Mouse (Mus musculus): ENCODE data around the gene Trim72. TPM values are rescaled to one million over a fixed set of nuclear protein-coding genes. Genes with fewer than 3 reads are reported as not detected.
"Not testable (repeated sequence)": the region's sequence is repeated elsewhere in the genome, so short reads cannot be mapped to it uniquely, and the experiment has no call there.

Trim72 gene
- polyA plus RNA-seq, 1 experiment from 2014 or later: 0.09 TPM

DNA sequence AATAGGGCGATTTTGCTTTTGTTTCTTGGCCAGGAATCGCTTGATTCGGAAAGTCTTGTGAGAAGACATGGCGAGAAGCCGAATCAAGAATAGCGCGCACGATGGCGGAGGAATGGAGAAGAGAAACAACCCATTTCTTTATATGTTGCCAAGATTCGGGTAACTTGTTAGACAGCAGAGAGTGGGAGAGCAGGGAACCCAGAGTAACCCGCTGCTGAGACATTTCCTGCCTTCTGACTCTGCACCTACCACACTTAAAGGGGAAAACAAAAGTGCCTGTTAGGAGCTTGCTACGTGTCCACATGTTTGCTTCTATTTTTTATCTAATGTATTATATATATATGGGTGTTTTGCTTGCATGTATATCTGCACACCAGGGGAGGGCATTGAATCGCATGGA lies 9.4 kb downstream of the Trim72 start:
- Histone ChIP-seq H3K27ac (no peak overlapping the region), H3K27me3 (replicated peaks) (no peaks in the 10 kb centered on the region), H3K9ac (no peak overlapping the region), H3K4me1 (0 out of 2 replicates have a peak, but pooled peaks cover 2% of the 10 kb centered on the region), H3K9me3 (no peaks in the 10 kb centered on the region), H3K36me3 (no peaks in the 10 kb centered on the region), H3K4me2 (no peak overlapping the region), H3K4me3 (replicated peaks) (no peak overlapping the region)
- ATAC-seq (ENCODE audit: insufficient read depth, low FRiP score, low read depth): no peak
- 92% methylated on average over 13 of the region's 13 CpGs for WGBS

GRCm38 (mm10) chr7:128016134-128016533 lies 12.4 kb downstream of the Trim72 start:
- not testable (repeated sequence) for ATAC-seq (ENCODE audit: insufficient read depth, low FRiP score, low read depth); H3K4me1 ChIP-seq; H3K4me3 ChIP-seq (replicated peaks); H3K4me2 ChIP-seq; H3K36me3 ChIP-seq; H3K9ac ChIP-seq; H3K27me3 ChIP-seq (replicated peaks); H3K9me3 ChIP-seq; H3K27ac ChIP-seq
- 54% methylated on average over 5 of the region's 5 CpGs for WGBS

- no peak overlapping the region for H3K9ac ChIP-seq
- WGBS: 70% methylated on average over 6 of the region's 6 CpGs
- ATAC-seq (ENCODE audit: insufficient read depth, low FRiP score, low read depth): no peak
- no peaks in the 10 kb centered on the region for H3K4me1 ChIP-seq
- H3K36me3 ChIP-seq: no peaks in the 10 kb centered on the region
- H3K27ac ChIP-seq: no peak overlapping the region
- no peaks in the 10 kb centered on the region for H3K27me3 ChIP-seq (replicated peaks)
- H3K9me3 ChIP-seq: no peaks in the 10 kb centered on the region
- no peak overlapping the region for H3K4me3 ChIP-seq (replicated peaks)
- H3K4me2 ChIP-seq: no peak overlapping the region
Measured at GRCm38 (mm10) chr7:128016650-128017049, 12.9 kb downstream of the Trim72 start.

DNA sequence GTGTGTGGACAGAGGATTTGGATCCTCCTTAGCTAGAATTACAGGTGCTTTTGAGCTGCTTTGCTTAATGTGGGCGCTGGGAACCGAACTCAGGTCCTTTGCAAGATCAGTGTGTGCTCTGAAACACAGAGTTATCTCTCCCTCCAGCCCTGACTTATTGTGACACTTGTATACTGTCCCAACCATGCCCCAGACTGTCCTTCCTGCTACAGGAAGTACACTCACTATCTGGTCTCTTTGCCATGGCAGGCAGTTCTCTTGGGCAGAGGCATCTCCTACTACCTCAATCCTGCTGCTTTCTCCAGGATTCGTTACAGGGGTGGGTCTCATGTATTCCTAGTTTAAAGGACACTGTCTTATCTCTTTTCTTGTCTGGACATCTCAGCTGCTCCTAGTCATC lies 14.5 kb downstream of the Trim72 start:
- WGBS: 85% methylated on average over 3 of the region's 3 CpGs
- Histone ChIP-seq H3K4me1 (no peaks in the 10 kb centered on the region), H3K9me3 (no peaks in the 10 kb centered on the region), H3K9ac (no peak overlapping the region), H3K36me3 (no peaks in the 10 kb centered on the region), H3K4me3 (replicated peaks) (no peak overlapping the region), H3K27ac (no peak overlapping the region), H3K27me3 (replicated peaks) (no peaks in the 10 kb centered on the region), H3K4me2 (no peak overlapping the region)
- ATAC-seq (ENCODE audit: insufficient read depth, low FRiP score, low read depth): no peak

DNA sequence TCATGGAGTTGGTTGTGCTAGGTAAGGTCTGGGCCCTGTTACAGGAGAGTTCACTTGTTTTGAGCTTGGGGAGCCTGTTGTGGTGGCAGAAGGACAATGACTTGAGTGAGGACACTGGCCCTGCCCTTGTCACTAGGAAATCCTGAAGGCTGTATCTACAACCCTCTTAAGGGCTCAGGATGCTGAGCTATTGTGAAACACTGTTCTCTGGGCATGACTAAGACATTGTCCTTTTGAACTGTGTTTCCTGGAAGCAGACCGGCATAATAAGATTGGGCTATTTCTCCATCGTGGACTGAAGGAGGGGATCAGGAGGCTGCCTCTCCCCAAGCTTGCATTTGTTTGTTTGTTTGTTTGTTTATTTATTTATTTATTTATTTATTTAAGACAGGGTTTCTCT lies 15.4 kb downstream of the Trim72 start:
- Histone ChIP-seq H3K4me1 (no peaks in the 10 kb centered on the region), H3K27ac (no peak overlapping the region), H3K9me3 (no peaks in the 10 kb centered on the region), H3K36me3 (no peaks in the 10 kb centered on the region), H3K9ac (no peak overlapping the region), H3K4me2 (no peak overlapping the region), H3K4me3 (replicated peaks) (no peak overlapping the region), H3K27me3 (replicated peaks) (no peaks in the 10 kb centered on the region)
- no peak for ATAC-seq (ENCODE audit: insufficient read depth, low FRiP score, low read depth)
- WGBS: 81% methylated on average over 2 of the region's 2 CpGs

DNA sequence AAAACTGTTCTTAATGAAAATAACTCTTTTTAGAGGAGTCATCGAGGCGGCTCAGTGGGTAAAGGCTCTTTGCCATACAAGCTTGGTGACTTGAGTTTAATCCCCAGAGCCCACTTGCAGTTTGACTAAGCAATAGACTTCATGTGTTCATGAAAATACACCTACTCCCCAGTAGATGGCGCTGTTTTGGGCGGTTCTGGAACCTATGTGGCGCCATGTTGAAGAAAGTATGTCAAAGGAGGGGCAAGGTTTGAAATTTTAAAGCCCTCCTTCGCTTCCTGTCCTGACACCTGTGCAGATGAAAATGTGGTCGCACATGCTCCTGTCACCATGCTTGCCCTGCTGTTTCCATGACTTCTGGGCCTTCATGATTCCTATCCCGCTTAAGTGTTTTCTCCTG lies 19.2 kb downstream of the Trim72 start:
- Histone ChIP-seq H3K9me3 (no peaks in the 10 kb centered on the region), H3K4me3 (replicated peaks) (no peak overlapping the region), H3K4me1 (no peaks in the 10 kb centered on the region), H3K4me2 (no peak overlapping the region), H3K27me3 (replicated peaks) (no peaks in the 10 kb centered on the region), H3K36me3 (no peaks in the 10 kb centered on the region), H3K27ac (no peak overlapping the region), H3K9ac (no peak overlapping the region)
- WGBS: 62% methylated on average over 8 of the region's 8 CpGs
- no peak for ATAC-seq (ENCODE audit: insufficient read depth, low FRiP score, low read depth)

DNA sequence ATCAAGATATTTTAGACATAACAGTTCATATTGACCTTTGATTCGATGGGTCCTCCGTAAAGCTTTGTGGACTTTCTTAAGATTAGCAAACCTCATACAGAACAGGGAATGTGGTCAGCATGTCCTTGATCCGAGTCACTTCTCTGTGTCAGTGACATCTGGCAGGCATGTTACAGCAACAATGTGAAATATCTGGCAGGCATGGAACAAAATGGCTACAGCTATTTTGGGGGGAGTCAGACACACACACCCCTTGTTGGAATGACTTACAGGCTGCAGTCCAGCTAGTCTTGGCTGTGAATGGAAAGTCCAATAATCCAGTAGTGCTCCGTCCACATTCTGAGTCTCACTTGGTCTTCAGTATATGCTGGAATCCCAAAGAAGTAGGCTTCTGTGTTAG lies 19.8 kb downstream of the Trim72 start:
- WGBS: 87% methylated on average over 4 of the region's 4 CpGs

GRCm38 (mm10) chr7:128024364-128024763 lies 20.6 kb downstream of the Trim72 start:
- Histone ChIP-seq H3K27me3 (replicated peaks) (no peaks in the 10 kb centered on the region), H3K4me3 (replicated peaks) (no peak overlapping the region), H3K9me3 (no peaks in the 10 kb centered on the region), H3K27ac (no peak overlapping the region), H3K4me2 (no peak overlapping the region), H3K9ac (no peak overlapping the region), H3K36me3 (no peaks in the 10 kb centered on the region), H3K4me1 (no peaks in the 10 kb centered on the region)
- 70% methylated on average over 9 of the region's 9 CpGs for WGBS
- no peak for ATAC-seq (ENCODE audit: insufficient read depth, low FRiP score, low read depth)

More for the DNA sequence above, 19.8 kb downstream of the Trim72 start:
- H3K9ac ChIP-seq: no peak overlapping the region
- no peak overlapping the region for H3K4me3 ChIP-seq (replicated peaks)
- H3K27ac ChIP-seq: no peak overlapping the region
- H3K4me2 ChIP-seq: no peak overlapping the region
- no peaks in the 10 kb centered on the region for H3K27me3 ChIP-seq (replicated peaks)
- H3K4me1 ChIP-seq: no peaks in the 10 kb centered on the region
- no peak for ATAC-seq (ENCODE audit: insufficient read depth, low FRiP score, low read depth)
- no peaks in the 10 kb centered on the region for H3K36me3 ChIP-seq
- no peaks in the 10 kb centered on the region for H3K9me3 ChIP-seq

DNA sequence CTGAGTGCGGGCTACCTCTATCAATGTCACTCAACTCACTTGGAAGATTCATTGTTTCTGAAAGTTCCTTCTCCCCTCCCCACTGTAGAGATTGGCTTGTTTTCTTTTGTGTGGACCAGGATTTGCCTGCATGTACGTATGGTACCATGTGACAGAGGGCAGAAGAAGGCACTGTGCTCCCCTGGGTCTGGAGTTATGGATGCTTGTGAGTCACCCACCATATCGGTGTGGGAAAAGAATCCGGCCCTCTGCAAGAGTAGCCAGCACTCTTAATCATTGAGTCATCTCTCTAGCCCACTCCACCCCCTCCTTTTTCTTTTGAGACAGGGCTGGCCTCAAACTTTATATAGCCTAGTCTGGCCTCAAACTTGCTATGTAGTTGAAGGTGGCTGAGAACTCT lies 21.2 kb downstream of the Trim72 start:
- Histone ChIP-seq H3K9me3 (no peaks in the 10 kb centered on the region), H3K9ac (no peak overlapping the region), H3K27ac (no peak overlapping the region), H3K4me1 (no peaks in the 10 kb centered on the region), H3K4me3 (replicated peaks) (no peak overlapping the region), H3K27me3 (replicated peaks) (no peaks in the 10 kb centered on the region), H3K36me3 (no peaks in the 10 kb centered on the region), H3K4me2 (no peak overlapping the region)
- WGBS: 81% methylated on average over 4 of the region's 4 CpGs
- ATAC-seq (ENCODE audit: insufficient read depth, low FRiP score, low read depth): no peak

GRCm38 (mm10) chr7:128025381-128025780 lies 21.6 kb downstream of the Trim72 start:
- Histone ChIP-seq H3K27me3 (replicated peaks) (no peaks in the 10 kb centered on the region), H3K4me2 (no peak overlapping the region), H3K4me3 (replicated peaks) (no peak overlapping the region), H3K4me1 (no peaks in the 10 kb centered on the region), H3K27ac (no peak overlapping the region), H3K9ac (no peak overlapping the region), H3K36me3 (no peaks in the 10 kb centered on the region), H3K9me3 (no peaks in the 10 kb centered on the region)
- WGBS: 74% methylated on average over 4 of the region's 4 CpGs
- no peak for ATAC-seq (ENCODE audit: insufficient read depth, low FRiP score, low read depth)

DNA sequence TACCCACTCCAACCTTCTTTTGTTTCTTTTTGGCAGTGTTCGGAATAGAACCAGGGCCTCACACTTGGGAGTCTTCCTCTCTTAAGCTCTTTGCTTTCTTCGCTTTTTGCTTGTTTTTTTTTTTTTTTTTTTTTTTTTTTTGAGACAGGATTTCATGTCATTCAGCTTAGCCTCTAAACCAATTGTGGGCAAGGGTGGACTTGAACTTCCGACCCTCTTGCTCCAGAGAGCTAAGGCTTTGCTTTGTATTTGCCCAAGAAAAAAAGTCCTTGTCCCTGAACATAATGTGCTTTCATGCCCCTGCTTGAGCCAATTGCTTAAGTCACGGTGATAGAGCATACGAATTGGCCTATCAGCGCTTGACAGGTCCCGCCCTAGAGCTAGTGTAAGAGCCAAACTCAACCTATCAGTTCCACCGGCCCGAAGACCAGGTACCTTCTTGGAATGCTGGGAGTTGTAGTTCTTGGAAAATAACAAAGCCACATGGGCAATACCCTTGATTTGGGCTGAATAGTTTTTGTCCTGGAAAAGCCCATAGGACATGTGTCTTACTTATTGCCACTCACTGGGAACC lies 27.7 kb downstream of the Trim72 start:
- Histone ChIP-seq H3K9ac (no peak overlapping the region), H3K27me3 (replicated peaks) (no peaks in the 10 kb centered on the region), H3K27ac (peak overlapping the region; percentile 67), H3K9me3 (no peaks in the 10 kb centered on the region), H3K4me3 (replicated peaks) (no peak overlapping the region), H3K36me3 (no peaks in the 10 kb centered on the region), H3K4me1 (no peaks in the 10 kb centered on the region), H3K4me2 (no peak overlapping the region)
- ATAC-seq (ENCODE audit: insufficient read depth, low FRiP score, low read depth): peak; percentile 84
- WGBS: 42% methylated on average over 9 of the region's 9 CpGs

DNA sequence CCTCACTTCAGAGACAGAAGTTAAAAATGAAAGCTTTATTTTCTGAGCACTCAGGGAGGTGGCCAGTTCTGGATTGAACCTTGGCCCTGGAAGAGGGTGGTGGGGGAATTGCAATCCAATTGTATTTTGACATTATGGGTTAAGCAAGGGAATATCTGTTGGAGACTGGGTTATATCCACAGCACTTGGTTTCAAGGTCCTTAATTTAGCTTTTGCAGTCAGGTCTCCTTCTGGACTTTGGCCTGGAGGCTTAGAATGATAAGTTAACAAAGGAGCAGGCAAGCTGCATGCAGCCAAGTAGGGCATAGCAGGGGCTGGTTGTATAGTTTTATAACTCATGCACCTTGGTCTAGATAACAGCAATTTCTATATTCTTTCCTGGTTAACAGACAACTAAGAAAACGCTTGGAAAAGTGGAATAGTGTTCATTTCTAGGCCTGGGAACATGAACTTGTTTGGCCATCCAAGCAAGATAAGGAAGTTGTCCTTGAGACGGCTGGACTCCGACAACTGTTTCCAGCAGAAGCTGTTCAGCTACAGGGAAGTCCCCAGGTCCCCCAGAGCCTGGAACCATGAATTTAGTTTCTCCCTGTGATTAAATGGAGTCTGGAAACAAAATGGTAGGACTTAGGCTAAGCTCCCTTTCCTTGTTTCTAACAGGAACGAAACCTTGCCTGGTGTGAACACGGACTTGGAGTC lies 28.7 kb downstream of the Trim72 start:
- peak; percentile 74 for ATAC-seq (ENCODE audit: insufficient read depth, low FRiP score, low read depth)
- WGBS: 72% methylated on average over 5 of the region's 5 CpGs
- H3K36me3 ChIP-seq: no peaks in the 10 kb centered on the region
- H3K27ac ChIP-seq: peak overlapping the region; percentile 67
- H3K4me2 ChIP-seq: no peak overlapping the region
- H3K9me3 ChIP-seq: no peaks in the 10 kb centered on the region
- no peaks in the 10 kb centered on the region for H3K4me1 ChIP-seq
- no peak overlapping the region for H3K9ac ChIP-seq
- no peaks in the 10 kb centered on the region for H3K27me3 ChIP-seq (replicated peaks)
- no peak overlapping the region for H3K4me3 ChIP-seq (replicated peaks)

DNA sequence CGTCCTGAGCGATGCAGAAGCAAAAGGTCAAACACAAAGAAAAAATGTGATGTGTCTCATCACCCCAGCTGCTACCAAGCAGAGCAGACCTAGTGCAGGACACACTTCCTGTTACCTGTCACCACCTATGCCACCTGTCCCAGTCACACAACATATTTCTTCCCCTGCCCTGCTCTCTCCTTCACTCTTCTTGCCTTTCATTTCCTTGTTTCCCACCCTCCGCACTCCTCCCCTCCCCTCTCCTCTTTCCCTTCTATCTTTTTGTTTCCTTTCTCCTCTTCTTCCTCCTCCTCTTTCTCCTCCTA lies 29.2 kb downstream of the Trim72 start:
- WGBS: 90% methylated on average over 3 of the region's 3 CpGs
- Histone ChIP-seq H3K27me3 (replicated peaks) (no peaks in the 10 kb centered on the region), H3K4me1 (no peaks in the 10 kb centered on the region), H3K27ac (peak overlapping the region; percentile 67), H3K9ac (no peak overlapping the region), H3K4me3 (replicated peaks) (no peak overlapping the region), H3K36me3 (no peaks in the 10 kb centered on the region), H3K9me3 (no peaks in the 10 kb centered on the region), H3K4me2 (no peak overlapping the region)
- ATAC-seq (ENCODE audit: insufficient read depth, low FRiP score, low read depth): peak; percentile 29; the same call in 1 of the 2 replicates
